Mouse (Mus musculus) embryonic facial prominence, embryonic 10.5 days (tissue): ENCODE measurements around the gene Fbln5. TPM values are rescaled to one million over a fixed set of nuclear protein-coding genes. Genes with fewer than 3 reads are reported as not detected.

Experiments used
- DNase-seq: peaks from one replicate; pipeline ENCODE4 v3.0.0-alpha.2; 2017; ENCODE audit warnings: low spot score
- H3K27ac ChIP-seq: fragments of 300-500 bp; sonication (generic); replicated peaks from 2 replicates; pipeline ENCODE4 v1.5.1; 2016; ENCODE audit warnings: mild to moderate bottlenecking
- H3K27me3 ChIP-seq: fragments of 300-500 bp; sonication (generic); replicated peaks from 2 replicates; pipeline ENCODE4 v1.6.1; 2016; ENCODE audit warnings: low read depth, mild to moderate bottlenecking; ENCODE audit not compliant: poor library complexity, severe bottlenecking
- H3K36me3 ChIP-seq: fragments of 300-500 bp; sonication (generic); replicated peaks from 2 replicates; pipeline ENCODE4 v1.6.1; 2016; ENCODE audit warnings: mild to moderate bottlenecking, moderate library complexity
- H3K4me1 ChIP-seq: fragments of 300-500 bp; sonication (generic); 2 replicates; pipeline ENCODE4 v1.6.1; 2016
- H3K4me3 ChIP-seq: fragments of 300-500 bp; sonication (generic); 2 replicates; pipeline ENCODE4 v1.5.1; 2016; ENCODE audit warnings: mild to moderate bottlenecking, moderate library complexity
- H3K9me3 ChIP-seq: fragments of 300-500 bp; sonication (generic); 2 replicates; pipeline ENCODE4 v1.6.1; 2016; ENCODE audit warnings: mild to moderate bottlenecking
- WGBS: fragments of 180-500 bp; shearing (Covaris S2); methylation state at CpG from one replicate; pipeline ENCODE4 v1.1.7; 2016; 5-methylcytosine and 5-hydroxymethylcytosine counted together
- polyA plus RNA-seq: library from polyadenylated mRNA; unstranded; fragments of >200 nt; fragmentation: Nextera tagmentation; extraction: Ambion mirVana; gene quantifications from 2 replicates; pipeline ENCODE4 v1.2.1, GENCODE M21; 2016

Fbln5 gene
- polyA plus RNA-seq, 1 experiment from 2014 or later, result 19.3 TPM

DNA sequence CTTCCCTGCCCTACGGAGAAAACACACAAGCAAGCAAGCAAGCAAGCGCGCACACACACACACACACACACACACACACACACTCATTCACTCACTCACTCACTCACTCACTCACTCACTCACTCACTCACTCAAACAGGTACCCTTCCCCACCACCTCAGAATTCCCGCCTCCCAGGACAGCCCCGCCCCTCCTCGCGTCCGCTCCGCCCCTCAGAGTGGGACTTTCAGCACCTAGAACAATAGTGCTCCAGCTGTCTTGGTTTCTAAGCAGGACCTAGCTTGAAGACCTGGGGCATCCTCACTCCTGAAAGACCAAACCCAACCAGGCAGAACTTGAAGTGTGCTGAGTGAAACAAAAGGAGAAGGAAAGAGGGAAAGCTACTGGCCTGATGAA is 100.1 kb downstream of the Fbln5 start:
- peak; percentile 66 for DNase-seq
- no peaks in the 10 kb centered on the region for H3K36me3 ChIP-seq
- peaks cover 13% of the 10 kb centered on the region for H3K4me1 ChIP-seq
- WGBS, result 2% methylated on average over 9 of the region's 9 CpGs
- peaks cover 37% of the 10 kb centered on the region for H3K27me3 ChIP-seq
- H3K9me3 ChIP-seq, result no peaks in the 10 kb centered on the region
- H3K27ac ChIP-seq, result peak overlapping the region; percentile 65; the same call in 1 of the 2 replicates
- H3K4me3 ChIP-seq, result peak overlapping the region; percentile 82

DNA sequence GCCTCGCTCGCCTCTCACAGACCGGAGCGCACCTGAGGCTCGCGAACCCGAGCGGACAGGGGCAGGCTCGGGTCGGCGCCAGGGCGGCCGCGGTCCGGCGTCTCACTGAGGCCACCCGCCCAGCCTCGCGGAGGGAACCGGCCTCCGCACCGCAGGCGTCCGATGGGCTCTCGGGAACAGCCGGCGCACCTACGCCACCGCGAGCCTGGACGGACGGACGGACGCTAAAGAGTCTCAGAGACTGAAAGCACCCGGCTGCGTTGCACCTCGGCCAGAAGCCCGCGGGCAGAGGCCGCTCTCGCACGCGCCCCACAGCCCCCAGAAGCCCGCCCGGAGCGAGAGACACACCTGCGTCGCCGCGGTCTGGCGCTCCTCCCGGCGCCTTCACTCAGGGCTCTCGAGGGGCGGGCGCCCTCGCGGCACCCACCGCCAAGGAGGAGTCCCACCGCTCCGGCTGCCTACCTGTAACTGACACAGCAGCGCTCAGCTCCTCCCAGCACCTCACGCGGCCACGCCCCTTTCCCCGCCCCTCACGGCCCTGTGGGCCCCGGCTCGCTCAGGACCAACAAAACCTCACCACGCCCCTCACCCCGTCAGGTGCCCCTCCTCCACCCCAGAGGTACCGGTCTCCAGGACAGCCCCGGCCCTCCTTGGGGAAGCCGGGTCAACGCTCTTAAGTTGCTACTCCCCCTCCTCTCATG is 100.7 kb downstream of the Fbln5 start, which contains the start of gene Tc2n:
Gene Tc2n (minus strand): TSS at position 470 of the 701 bp plus-strand sequence.
- peaks cover 37% of the 10 kb centered on the region for H3K27me3 ChIP-seq
- no peaks in the 10 kb centered on the region for H3K9me3 ChIP-seq
- peaks cover 13% of the 10 kb centered on the region for H3K4me1 ChIP-seq
- H3K36me3 ChIP-seq, result no peaks in the 10 kb centered on the region
- DNase-seq, result peak; percentile 90
- under 1% methylated on average over 75 of the region's 75 CpGs for WGBS
- peak within 1 kb of the TSS; percentile 65 for H3K27ac ChIP-seq
- H3K4me3 ChIP-seq, result peak within 1 kb of the TSS; percentile 82

DNA sequence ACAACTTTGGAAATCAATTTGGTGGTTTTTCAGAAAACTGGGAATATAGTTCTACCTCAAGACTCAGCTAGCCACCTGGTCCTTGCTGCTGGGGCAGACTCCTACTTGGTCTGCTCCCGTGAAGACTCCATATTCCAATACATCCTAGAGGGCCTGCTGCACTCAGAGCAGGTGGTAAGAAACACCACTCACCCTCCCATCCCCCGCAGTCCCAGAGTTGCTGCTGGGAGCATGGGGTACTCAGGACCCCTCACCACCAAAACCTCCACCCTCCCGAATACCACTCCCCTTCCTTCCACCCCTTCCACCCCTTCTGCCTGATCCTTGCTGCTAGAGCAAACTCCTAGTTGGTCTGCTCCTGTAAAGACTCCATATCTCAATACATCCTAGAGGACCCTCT is 119.7 kb downstream of the Fbln5 start:
- Histone ChIP-seq H3K36me3 (no peaks in the 10 kb centered on the region), H3K27me3 (no peaks in the 10 kb centered on the region), H3K4me3 (no peak overlapping the region), H3K4me1 (no peaks in the 10 kb centered on the region), H3K9me3 (no peaks in the 10 kb centered on the region), H3K27ac (no peak overlapping the region)
- no peak for DNase-seq
- 82% methylated on average over 3 of the region's 3 CpGs for WGBS

Other genes with a start within 250 kb of the Fbln5 start
- 0.23 and 0.55 TPM in 2 replicates for gene Tc2n, start 100.5 kb downstream of the Fbln5 start, polyA plus RNA-seq
- gene Trip11, start 94.2 kb upstream of the Fbln5 start, polyA plus RNA-seq, result 19.0 and 19.2 TPM in 2 replicates
- gene Atxn3, start 139.2 kb upstream of the Fbln5 start, polyA plus RNA-seq, result 11.2 and 13.7 TPM in 2 replicates
- gene Cpsf2, start 156.9 kb upstream of the Fbln5 start, polyA plus RNA-seq, result 37.1 and 37.4 TPM in 2 replicates